Mouse (Mus musculus): ENCODE measurements around the gene Col25a1.

Col25a1 gene

GRCm38 (mm10) chr3:130242647-130243296 is 111.5 kb downstream of the Col25a1 start:
- DNase-seq (ENCODE audit: low read depth, low spot score): no peak

- no peak for DNase-seq (ENCODE audit: low read depth, low spot score)
Observed at GRCm38 (mm10) chr3:130252355-130252754, 121.1 kb downstream of the Col25a1 start.

GRCm38 (mm10) chr3:130256059-130256458 is 124.8 kb downstream of the Col25a1 start:
- no peak for DNase-seq (ENCODE audit: low read depth, low spot score)

GRCm38 (mm10) chr3:130256610-130257009 is 125.3 kb downstream of the Col25a1 start:
- no peak for DNase-seq (ENCODE audit: low read depth, low spot score)

GRCm38 (mm10) chr3:130259670-130260069 is 128.4 kb downstream of the Col25a1 start:
- DNase-seq (ENCODE audit: low read depth, low spot score): no peak

- DNase-seq (ENCODE audit: low read depth, low spot score): no peak
Observed at GRCm38 (mm10) chr3:130260316-130260715, 129.0 kb downstream of the Col25a1 start.

- DNase-seq (ENCODE audit: low read depth, low spot score): no peak
Observed at GRCm38 (mm10) chr3:130265104-130265503, 133.8 kb downstream of the Col25a1 start.

GRCm38 (mm10) chr3:130270509-130270908 is 139.2 kb downstream of the Col25a1 start:
- DNase-seq (ENCODE audit: low read depth, low spot score): no peak

GRCm38 (mm10) chr3:130273949-130274348 is 142.6 kb downstream of the Col25a1 start:
- DNase-seq (ENCODE audit: low read depth, low spot score): no peak

- no peak for DNase-seq (ENCODE audit: low read depth, low spot score)
Observed at GRCm38 (mm10) chr3:130278298-130279050, 147.2 kb downstream of the Col25a1 start.

- DNase-seq (ENCODE audit: low read depth, low spot score): no peak
Observed at GRCm38 (mm10) chr3:130283011-130283760, 151.9 kb downstream of the Col25a1 start.

GRCm38 (mm10) chr3:130288102-130288501 is 156.8 kb downstream of the Col25a1 start:
- no peak for DNase-seq (ENCODE audit: low read depth, low spot score)

- no peak for DNase-seq (ENCODE audit: low read depth, low spot score)
Observed at GRCm38 (mm10) chr3:130288756-130289155, 157.5 kb downstream of the Col25a1 start.

- DNase-seq (ENCODE audit: low read depth, low spot score): no peak
Observed at GRCm38 (mm10) chr3:130289220-130289619, 157.9 kb downstream of the Col25a1 start.

- no peak for DNase-seq (ENCODE audit: low read depth, low spot score)
Observed at GRCm38 (mm10) chr3:130290175-130290574, 158.9 kb downstream of the Col25a1 start.

GRCm38 (mm10) chr3:130290672-130291071 is 159.4 kb downstream of the Col25a1 start:
- DNase-seq (ENCODE audit: low read depth, low spot score): no peak

GRCm38 (mm10) chr3:130291926-130292325 is 160.6 kb downstream of the Col25a1 start:
- no peak for DNase-seq (ENCODE audit: low read depth, low spot score)

- no peak for DNase-seq (ENCODE audit: low read depth, low spot score)
Observed at GRCm38 (mm10) chr3:130300530-130300929, 169.2 kb downstream of the Col25a1 start.

GRCm38 (mm10) chr3:130303597-130303996 is 172.3 kb downstream of the Col25a1 start:
- no peak for DNase-seq (ENCODE audit: low read depth, low spot score)

- DNase-seq (ENCODE audit: low read depth, low spot score): no peak
Observed at GRCm38 (mm10) chr3:130304827-130305226, 173.5 kb downstream of the Col25a1 start.

- DNase-seq (ENCODE audit: low read depth, low spot score): no peak
Observed at GRCm38 (mm10) chr3:130305686-130306085, 174.4 kb downstream of the Col25a1 start.

GRCm38 (mm10) chr3:130309277-130309676 is 178.0 kb downstream of the Col25a1 start:
- no peak for DNase-seq (ENCODE audit: low read depth, low spot score)
